Mouse (Mus musculus) olfactory bulb, adult 2 months (tissue): ENCODE data around the gene Tcf15. TPM values are rescaled to one million over a fixed set of nuclear protein-coding genes. Genes with fewer than 3 reads are reported as not detected.

Experiments
- H3K27ac ChIP-seq: fragments of 200-500 bp; 2 replicates; pipeline ENCODE4 v1.5.1; 2012; ENCODE audit warnings: low read depth, low read length; ENCODE audit not compliant: insufficient read depth
- H3K4me1 ChIP-seq: fragments of 200-500 bp; 2 replicates; pipeline ENCODE4 v1.6.1; 2012; ENCODE audit warnings: low read length; ENCODE audit not compliant: control insufficient read depth, insufficient read depth
- H3K4me3 ChIP-seq: fragments of 200-500 bp; 2 replicates; pipeline ENCODE4 v1.5.1; 2012; ENCODE audit warnings: mild to moderate bottlenecking, low read depth, low read length, moderate library complexity; ENCODE audit not compliant: insufficient read depth
- CTCF ChIP-seq: fragments of 200-500 bp; IDR thresholded peaks from 2 replicates; pipeline ENCODE4 v1.5.1; 2012; ENCODE audit warnings: low read depth, mild to moderate bottlenecking, low read length, moderate library complexity; ENCODE audit not compliant: insufficient read depth
- POLR2A ChIP-seq: fragments of 200-500 bp; IDR thresholded peaks from 2 replicates; pipeline ENCODE4 v1.6.1; 2012; ENCODE audit warnings: mild to moderate bottlenecking, low read depth, low read length, moderate library complexity; ENCODE audit not compliant: insufficient read depth
- WGBS: fragments of 180-500 bp; shearing (Covaris S2); methylation state at CpG from one replicate; pipeline ENCODE4 v1.1.7; 2018; 5-methylcytosine and 5-hydroxymethylcytosine counted together
- polyA plus RNA-seq: library from polyadenylated mRNA; stranded (reverse); fragments of >200 nt; gene quantifications from 2 replicates; pipeline ENCODE4 v1.2.4, GENCODE M21; 2012; ENCODE audit warnings: low replicate concordance; ENCODE audit not compliant: missing spikeins, insufficient read depth, insufficient read length

Tcf15 gene
- polyA plus RNA-seq, 1 experiment = not detected

DNA sequence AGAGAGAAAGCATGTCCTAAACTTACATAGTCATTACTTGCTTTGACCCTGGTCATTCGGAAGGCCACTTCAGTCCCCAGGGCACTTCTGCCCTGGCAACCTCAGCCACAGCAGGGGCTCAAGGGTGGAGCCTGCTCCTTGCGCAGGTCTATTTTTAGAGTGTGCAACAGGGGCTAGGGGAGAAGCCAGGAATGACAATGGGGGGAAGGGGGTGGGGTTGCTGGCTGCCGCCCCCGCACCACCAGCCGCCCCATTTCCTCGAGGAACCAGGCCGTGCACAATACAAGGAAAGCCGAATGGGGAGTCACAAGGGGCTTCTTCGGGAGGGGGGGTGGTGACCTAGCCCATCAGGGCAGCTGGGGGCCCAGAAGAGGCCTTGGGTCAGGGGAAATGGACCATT lies 46.3 kb downstream of the Tcf15 start:
- Histone ChIP-seq H3K27ac (no peak overlapping the region), H3K4me3 (no peak overlapping the region), H3K4me1 (peaks cover 11% of the 10 kb centered on the region; the same call in 1 of the 2 replicates)
- 53% methylated on average over 9 of the region's 9 CpGs for WGBS
- TF ChIP-seq CTCF (no peak), POLR2A (no peak)

DNA sequence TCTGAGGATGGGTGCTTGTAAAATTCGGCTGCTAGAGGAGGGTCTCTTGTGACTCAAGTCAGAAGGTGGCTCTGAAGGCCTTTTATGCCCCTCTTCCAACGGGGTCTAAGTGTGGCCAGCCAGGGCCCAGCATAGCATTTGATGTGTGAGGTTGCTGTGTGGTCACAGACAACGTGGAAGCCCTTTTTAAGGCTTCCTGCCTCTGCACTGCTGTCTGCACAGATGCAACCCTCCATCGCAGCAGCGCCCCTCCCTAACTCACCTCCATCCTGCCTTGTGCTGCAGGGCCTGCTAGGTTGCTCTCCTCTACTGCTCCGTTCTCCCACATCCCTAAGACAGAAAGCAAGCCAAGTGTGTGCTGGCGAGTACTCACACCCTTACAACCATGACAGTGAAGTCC lies 46.8 kb downstream of the Tcf15 start:
- no peak overlapping the region for H3K27ac ChIP-seq
- H3K4me1 ChIP-seq = peaks cover 11% of the 10 kb centered on the region; the same call in 1 of the 2 replicates
- 72% methylated on average over 7 of the region's 7 CpGs for WGBS
- no peak for TF ChIP-seq CTCF
- no peak for TF ChIP-seq POLR2A
- no peak overlapping the region for H3K4me3 ChIP-seq

- TF ChIP-seq POLR2A (no peak), CTCF (no peak)
- Histone ChIP-seq H3K27ac (no peak overlapping the region), H3K4me3 (no peak overlapping the region), H3K4me1 (peaks cover 11% of the 10 kb centered on the region; the same call in 1 of the 2 replicates)
- WGBS = 76% methylated on average over 13 of the region's 13 CpGs
These were observed 49.4 kb downstream of the Tcf15 start for GRCm38 (mm10) chr2:152192591-152193345.

GRCm38 (mm10) chr2:152193346-152193710 lies 50.0 kb downstream of the Tcf15 start:
- TF ChIP-seq POLR2A (no peak), CTCF (no peak)

GRCm38 (mm10) chr2:152194586-152194985 lies 51.2 kb downstream of the Tcf15 start:
- H3K27ac ChIP-seq = no peak overlapping the region

More at GRCm38 (mm10) chr2:152193346-152193710, 50.0 kb downstream of the Tcf15 start:
- Histone ChIP-seq H3K4me1 (peaks cover 11% of the 10 kb centered on the region; the same call in 1 of the 2 replicates), H3K4me3 (no peak overlapping the region), H3K27ac (no peak overlapping the region)
- 81% methylated on average over 7 of the region's 7 CpGs for WGBS

DNA sequence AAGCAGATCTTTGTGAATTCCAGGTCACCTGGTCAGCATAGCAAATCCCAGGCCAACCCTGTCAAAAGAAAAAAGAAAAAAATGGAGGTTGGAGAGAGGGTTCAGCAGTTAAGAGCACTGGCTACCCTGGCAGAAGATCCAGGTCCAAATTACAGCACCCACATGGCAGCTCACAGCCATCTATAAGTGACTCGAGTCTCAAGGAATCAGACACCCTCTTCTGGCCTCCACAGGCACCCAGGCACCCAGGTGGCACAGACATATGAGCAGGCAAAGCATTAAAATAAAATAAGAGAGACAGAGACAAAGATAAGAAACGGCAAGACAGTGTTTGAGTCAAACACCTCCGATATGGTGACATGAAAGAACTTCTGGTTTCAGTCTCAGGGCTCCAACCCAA lies 53.5 kb downstream of the Tcf15 start:
- no peak overlapping the region for H3K4me3 ChIP-seq
- no peak overlapping the region for H3K27ac ChIP-seq
- 37% methylated on average over 3 of the region's 3 CpGs for WGBS
- TF ChIP-seq CTCF = no peak
- TF ChIP-seq POLR2A = no peak
- H3K4me1 ChIP-seq = no peaks in the 10 kb centered on the region

More at GRCm38 (mm10) chr2:152194586-152194985, 51.2 kb downstream of the Tcf15 start:
- Histone ChIP-seq H3K4me1 (peaks cover 5% of the 10 kb centered on the region; the same call in 1 of the 2 replicates), H3K4me3 (no peak overlapping the region)
- 96% methylated on average over 2 of the region's 2 CpGs for WGBS
- TF ChIP-seq POLR2A (no peak), CTCF (no peak)

GRCm38 (mm10) chr2:152197301-152197712 lies 53.9 kb downstream of the Tcf15 start:
- TF ChIP-seq POLR2A (no peak), CTCF (0 out of 2 replicates have a peak, but pooled peaks have one; percentile 24)
- Histone ChIP-seq H3K4me3 (no peak overlapping the region), H3K27ac (no peak overlapping the region), H3K4me1 (no peaks in the 10 kb centered on the region)
- 51% methylated on average over 10 of the region's 10 CpGs for WGBS

Other genes with a start within 250 kb of the Tcf15 start
- gene Angpt4, start 232.4 kb upstream of the Tcf15 start, polyA plus RNA-seq = not detected in 2 replicates
- gene Fam110a, start 163.3 kb upstream of the Tcf15 start, polyA plus RNA-seq = not detected in 2 replicates
- not detected in 2 replicates for gene Slc52a3, start 147.1 kb upstream of the Tcf15 start, polyA plus RNA-seq
- not detected in 2 replicates for gene Scrt2, start 62.0 kb upstream of the Tcf15 start, polyA plus RNA-seq
- gene Srxn1, start 38.0 kb upstream of the Tcf15 start, polyA plus RNA-seq = not detected in 2 replicates
- 208 TPM in 1 of 2 replicates, not detected in the other for gene Csnk2a1, start 83.3 kb downstream of the Tcf15 start, polyA plus RNA-seq
- not detected in 2 replicates for gene Tbc1d20, start 150.3 kb downstream of the Tcf15 start, polyA plus RNA-seq
- not detected in 2 replicates for gene Rbck1, start 189.1 kb downstream of the Tcf15 start, polyA plus RNA-seq
- gene Trib3, start 200.5 kb downstream of the Tcf15 start, polyA plus RNA-seq = not detected in 2 replicates
- gene Nrsn2, start 233.1 kb downstream of the Tcf15 start, polyA plus RNA-seq = not detected in 2 replicates